Comparison of ENCODE assay signal across 10 mouse cellular contexts in genomic region chr4:107108291-107108731, GRCm38 (mm10). TPM values are rescaled to one million over a fixed set of nuclear protein-coding genes. Genes with fewer than 3 reads are reported as not detected.
DNase-seq lines count a peak whose midpoint lies in the region; ATAC-seq lines count a peak whose summit lies in the region.
"Had no signal": no experiment of that assay in that cellular context is flagged by ENCODE, and none has a peak within 500 bp of the region (broad histone marks: within the 10 kb centered on the region; RNA-seq: fewer than 3 reads in every experiment).

No protein-coding gene starts in this region.

- ATAC-seq in heart, embryonic 13.5 days (ENCODE audit: extremely low read depth, insufficient number of reproducible peaks, low FRiP score, low TSS enrichment), result no peak

- H3K4me1 ChIP-seq in heart, embryonic 13.5 days, result peaks cover 6% of the 10 kb centered on the region; the same call in 1 of the 2 replicates

- H3K4me3 ChIP-seq in heart, embryonic 13.5 days, result no peak overlapping the region

- H3K36me3 ChIP-seq in heart, embryonic 13.5 days, result no peaks in the 10 kb centered on the region
- H3K36me3 ChIP-seq: G1E had no signal

- no peak overlapping the region for H3K27ac ChIP-seq in heart, embryonic 13.5 days (replicated peaks)

- DNase-seq in heart, adult 18-20 months, result no peak
- DNase-seq in right cerebral cortex, adult 18-20 months, result peak; percentile 58
- DNase-seq in right cerebral cortex, postnatal 4 days, result no peak
- peak; percentile 31 to 40 for DNase-seq in kidney, postnatal 36 days
- DNase-seq in thymus, postnatal 4 days, result no peak
- DNase-seq in spleen, adult 18-20 months, result no peak
- DNase-seq in ovary, postnatal 14 days (ENCODE audit: low spot score), result no peak

- no peaks in the 10 kb centered on the region; the same call in 1 of the 2 replicates for H3K27me3 ChIP-seq in heart, embryonic 13.5 days (replicated peaks)

- no peaks in the 10 kb centered on the region for H3K9me3 ChIP-seq in heart, embryonic 13.5 days
- H3K9me3 ChIP-seq: G1E had no signal

- H3K9ac ChIP-seq in heart, embryonic 13.5 days, result peak overlapping the region; percentile 50; the same call in 1 of the 2 replicates

- 52% methylated on average over 13 of the region's 13 CpGs for WGBS in heart, embryonic 13.5 days

- H3K4me2 ChIP-seq in heart, embryonic 13.5 days, result no peak overlapping the region

RNA-seq across cellular contexts. Expression of gene Cdcp2, which starts 11.6 kb away (rescaled TPM):
- polyA plus RNA-seq in heart, embryonic 13.5 days (2015; fragmentation: Nextera tagmentation; extraction: Ambion mirVana), result not detected in 2 replicates
- not detected for total RNA-seq in heart, adult 18-20 months (2021)
- total RNA-seq: heart, postnatal 10 days had no signal
- polyA plus RNA-seq: G1E had no signal

RNA-seq across cellular contexts. Expression of gene Cyb5rl, which starts 41.5 kb away (rescaled TPM):
- 4.3 and 4.6 TPM in 2 replicates for polyA plus RNA-seq in heart, embryonic 13.5 days (2015; fragmentation: Nextera tagmentation; extraction: Ambion mirVana)
- total RNA-seq in heart, adult 18-20 months (2021), result 10 to 100 TPM; 25.7 to 26.1 TPM

RNA-seq across cellular contexts. Expression of gene Mrpl37, which starts 41.6 kb away (rescaled TPM):
- 86.4 and 91.1 TPM in 2 replicates for polyA plus RNA-seq in heart, embryonic 13.5 days (2015; fragmentation: Nextera tagmentation; extraction: Ambion mirVana)
- total RNA-seq in heart, adult 18-20 months (2021), result 100 to 1,000 TPM in 1 of 2 experiments, 10 to 100 TPM in 1; 96.0 to 102 TPM

Comparison
In these comparisons a context has a peak if more than half of its experiments do, and no peak if none do; other contexts are left out.
1. DNase-seq: peak in right cerebral cortex, adult 18-20 months (single experiment) and kidney, postnatal 36 days (2 of 2); none in heart, adult 18-20 months (0 of 2), right cerebral cortex, postnatal 4 days (single experiment), thymus, postnatal 4 days (single experiment), spleen, adult 18-20 months (0 of 2) and ovary, postnatal 14 days (single experiment).